Mouse (Mus musculus): ENCODE data around the gene Cmtm8.

Gene Cmtm8

GRCm38 (mm10) chr9:114844017-114844662 lies at the start of gene Cmtm8:
Gene Cmtm8, minus strand, starts transcription at chr9:114844156.
- peak; percentile 67 for DNase-seq

- no peak for DNase-seq
These were observed 49.0 kb upstream of the Cmtm8 start for GRCm38 (mm10) chr9:114892974-114893373.

- DNase-seq = no peak
These were observed 46.4 kb upstream of the Cmtm8 start for GRCm38 (mm10) chr9:114890377-114890776.

GRCm38 (mm10) chr9:114888856-114889407 lies 45.0 kb upstream of the Cmtm8 start:
- no peak for DNase-seq

- DNase-seq = peak; percentile 48
These were observed 43.7 kb upstream of the Cmtm8 start for GRCm38 (mm10) chr9:114887699-114888098.

- no peak for DNase-seq
These were observed 42.2 kb upstream of the Cmtm8 start for GRCm38 (mm10) chr9:114885991-114886662.

- no peak for DNase-seq
These were observed 41.6 kb upstream of the Cmtm8 start for GRCm38 (mm10) chr9:114885564-114885963.

GRCm38 (mm10) chr9:114881977-114882376 lies 38.0 kb upstream of the Cmtm8 start:
- DNase-seq = no peak

GRCm38 (mm10) chr9:114855327-114855726 lies 11.4 kb upstream of the Cmtm8 start:
- no peak for DNase-seq

- DNase-seq = no peak
These were observed 10.7 kb upstream of the Cmtm8 start for GRCm38 (mm10) chr9:114854686-114855085.

GRCm38 (mm10) chr9:114853336-114853735 lies 9.4 kb upstream of the Cmtm8 start:
- no peak for DNase-seq

- no peak for DNase-seq
These were observed 7.6 kb upstream of the Cmtm8 start for GRCm38 (mm10) chr9:114851419-114852190.

GRCm38 (mm10) chr9:114843634-114844016 lies 331 bp downstream of the Cmtm8 start:
- peak; percentile 33 for DNase-seq

GRCm38 (mm10) chr9:114842886-114843285 lies 1.1 kb downstream of the Cmtm8 start:
- no peak for DNase-seq

- DNase-seq = no peak
These were observed 1.7 kb downstream of the Cmtm8 start for GRCm38 (mm10) chr9:114842269-114842668.

- DNase-seq = no peak
These were observed 5.1 kb downstream of the Cmtm8 start for GRCm38 (mm10) chr9:114838870-114839269.

- no peak for DNase-seq
These were observed 12.4 kb downstream of the Cmtm8 start for GRCm38 (mm10) chr9:114831527-114831926.

- no peak for DNase-seq
These were observed 13.6 kb downstream of the Cmtm8 start for GRCm38 (mm10) chr9:114830351-114830750.

GRCm38 (mm10) chr9:114829669-114830068 lies 14.3 kb downstream of the Cmtm8 start:
- no peak for DNase-seq

GRCm38 (mm10) chr9:114828377-114828776 lies 15.6 kb downstream of the Cmtm8 start:
- DNase-seq = no peak

- DNase-seq = no peak
These were observed 16.6 kb downstream of the Cmtm8 start for GRCm38 (mm10) chr9:114827242-114827852.

- no peak for DNase-seq
These were observed 19.8 kb downstream of the Cmtm8 start for GRCm38 (mm10) chr9:114824166-114824565.

All from thymus, postnatal 14 days (tissue).